Mouse (Mus musculus): ENCODE measurements at regions not wholly inside any gene's neighbourhood (a gene's known extent, or its start where the extent isn't known, plus 50 kb on each side); places are given as distances from the start of the nearest gene placed in this dataset.
A peak's percentile ranks its signal among the peaks of the same experiment; 100 is the strongest.

- DNase-seq = peak; percentile 23
Measured at GRCm38 (mm10) chr12:24252071-24252874, 155.2 kb upstream of the 9030624G23Rik start.

Data from right cerebral cortex, postnatal 25 days (tissue).